Mouse (Mus musculus) midbrain, embryonic 13.5 days (tissue): Measurements from ENCODE around the gene Filip1. TPM values are rescaled to one million over a fixed set of nuclear protein-coding genes. Genes with fewer than 3 reads are reported as not detected.
"Not testable (repeated sequence)": the region's sequence is repeated elsewhere in the genome, so short reads cannot be mapped to it uniquely, and the experiment has no call there.

Experiments
- ATAC-seq: fragments of 200-750 bp; cut with Nextera tagmentation; 2 replicates; pipeline ENCODE4 v1.8.0; 2017; ENCODE audit warnings: mild to moderate bottlenecking, moderate TSS enrichment, moderate library complexity
- H3K27ac ChIP-seq: fragments of 300-500 bp; sonication (generic); 2 replicates; pipeline ENCODE4 v1.5.1; 2015; ENCODE audit warnings: inconsistent platforms, mild to moderate bottlenecking, moderate library complexity
- H3K27me3 ChIP-seq: fragments of 300-500 bp; sonication (generic); 2 replicates; pipeline ENCODE4 v1.6.1; 2015; ENCODE audit warnings: mild to moderate bottlenecking, inconsistent platforms
- H3K36me3 ChIP-seq: fragments of 300-500 bp; sonication (generic); 2 replicates; pipeline ENCODE4 v1.6.1; 2015; ENCODE audit warnings: mild to moderate bottlenecking, inconsistent platforms
- H3K4me1 ChIP-seq: fragments of 300-500 bp; sonication (generic); replicated peaks from 2 replicates; pipeline ENCODE4 v1.6.1; 2015; ENCODE audit warnings: inconsistent platforms
- H3K4me2 ChIP-seq: fragments of 300-500 bp; sonication (generic); replicated peaks from 2 replicates; pipeline ENCODE4 v1.6.1; 2015; ENCODE audit warnings: moderate library complexity, mild to moderate bottlenecking, inconsistent platforms
- H3K4me3 ChIP-seq: fragments of 300-500 bp; sonication (generic); replicated peaks from 2 replicates; pipeline ENCODE4 v1.5.1; 2015; ENCODE audit warnings: mild to moderate bottlenecking, inconsistent platforms
- H3K9ac ChIP-seq: fragments of 300-500 bp; sonication (generic); replicated peaks from 2 replicates; pipeline ENCODE4 v1.6.1; 2015; ENCODE audit warnings: mild to moderate bottlenecking, inconsistent platforms
- H3K9me3 ChIP-seq: fragments of 300-500 bp; sonication (generic); 2 replicates; pipeline ENCODE4 v1.6.1; 2016; ENCODE audit warnings: mild to moderate bottlenecking, inconsistent platforms
- WGBS: fragments of 180-500 bp; shearing (Covaris S2); methylation state at CpG from one replicate; pipeline ENCODE4 v1.1.7; 2015; 5-methylcytosine and 5-hydroxymethylcytosine counted together
- polyA plus RNA-seq: library from polyadenylated mRNA; unstranded; fragments of >200 nt; fragmentation: Nextera tagmentation; extraction: Ambion mirVana; gene quantifications from 2 replicates; pipeline ENCODE4 v1.2.1, GENCODE M21; 2015

Filip1 gene
- polyA plus RNA-seq, result 4.6 and 5.0 TPM in 2 replicates

GRCm38 (mm10) chr9:80012751-80013150, at the start of gene Filip1:
Filip1 (minus strand) TSS chr9:80012851.
- Histone ChIP-seq H3K4me3 (no peak within 1 kb of the TSS), H3K36me3 (no peaks in the 10 kb centered on the region), H3K4me2 (no peak within 1 kb of the TSS), H3K4me1 (no peaks in the 10 kb centered on the region), H3K27me3 (no peaks in the 10 kb centered on the region), H3K9ac (no peak within 1 kb of the TSS), H3K27ac (no peak within 1 kb of the TSS), H3K9me3 (no peaks in the 10 kb centered on the region)
- WGBS, result 82% methylated on average over 7 of the region's 7 CpGs
- ATAC-seq, result no peak

GRCm38 (mm10) chr9:80057690-80058089, 45.0 kb upstream of the Filip1 start:
- ATAC-seq, result no peak
- H3K4me1 ChIP-seq, result no peaks in the 10 kb centered on the region

GRCm38 (mm10) chr9:80052951-80053350, 40.3 kb upstream of the Filip1 start:
- Histone ChIP-seq H3K9me3 (no peaks in the 10 kb centered on the region; the same call in 1 of the 2 replicates), H3K4me1 (no peaks in the 10 kb centered on the region), H3K9ac (no peak overlapping the region), H3K27ac (no peak overlapping the region), H3K4me3 (no peak overlapping the region), H3K4me2 (no peak overlapping the region), H3K36me3 (no peaks in the 10 kb centered on the region), H3K27me3 (no peaks in the 10 kb centered on the region)
- 86% methylated on average over 5 of the region's 5 CpGs for WGBS
- ATAC-seq, result no peak

More at GRCm38 (mm10) chr9:80057690-80058089, 45.0 kb upstream of the Filip1 start:
- Histone ChIP-seq H3K4me2 (no peak overlapping the region), H3K27ac (no peak overlapping the region), H3K9me3 (no peaks in the 10 kb centered on the region; the same call in 1 of the 2 replicates), H3K27me3 (no peaks in the 10 kb centered on the region), H3K36me3 (no peaks in the 10 kb centered on the region), H3K4me3 (no peak overlapping the region), H3K9ac (no peak overlapping the region)
- WGBS, result 89% methylated on average over 2 of the region's 2 CpGs

- H3K4me1 ChIP-seq, H3K4me3 ChIP-seq, H3K27me3 ChIP-seq, ATAC-seq, H3K27ac ChIP-seq, H3K9ac ChIP-seq, H3K4me2 ChIP-seq, H3K36me3 ChIP-seq, H3K9me3 ChIP-seq: not testable (repeated sequence)
- WGBS, result 36% methylated on average over 5 of the region's 5 CpGs
These were observed 36.6 kb upstream of the Filip1 start for GRCm38 (mm10) chr9:80049271-80049670.

DNA sequence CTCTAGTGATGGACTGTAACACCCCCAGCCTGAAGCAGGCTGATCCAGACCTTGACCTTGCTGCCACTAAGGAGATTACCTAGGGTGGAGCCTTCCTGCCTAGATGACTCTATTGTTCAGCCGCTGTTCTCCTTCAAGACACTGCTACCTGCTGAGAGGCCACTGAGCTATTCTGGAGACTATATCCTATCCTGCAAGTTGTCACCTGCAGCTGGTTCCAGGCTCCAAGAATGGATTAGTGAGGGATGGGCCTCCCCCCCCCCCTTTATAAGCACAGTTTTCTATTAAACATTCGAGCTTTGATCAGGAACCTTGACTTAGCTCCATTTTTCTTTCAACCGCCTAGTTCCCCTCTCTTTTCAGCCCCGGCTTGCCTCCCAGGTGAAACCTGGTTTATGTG, 31.6 kb upstream of the Filip1 start:
- H3K27me3 ChIP-seq, H3K4me3 ChIP-seq, H3K4me1 ChIP-seq, H3K9me3 ChIP-seq, H3K36me3 ChIP-seq, H3K9ac ChIP-seq, ATAC-seq, H3K27ac ChIP-seq, H3K4me2 ChIP-seq: not testable (repeated sequence)
- WGBS, result 76% methylated on average over 4 of the region's 4 CpGs

GRCm38 (mm10) chr9:80039296-80039815, 26.7 kb upstream of the Filip1 start:
- WGBS, result 6% methylated on average over 2 of the region's 2 CpGs
- ATAC-seq, result no peak
- H3K36me3 ChIP-seq, result no peaks in the 10 kb centered on the region
- H3K4me2 ChIP-seq, result no peak overlapping the region
- H3K27ac ChIP-seq, result no peak overlapping the region
- no peaks in the 10 kb centered on the region for H3K27me3 ChIP-seq
- H3K9me3 ChIP-seq, result no peaks in the 10 kb centered on the region
- H3K9ac ChIP-seq, result no peak overlapping the region
- no peak overlapping the region for H3K4me3 ChIP-seq
- no peaks in the 10 kb centered on the region for H3K4me1 ChIP-seq

- H3K27me3 ChIP-seq, result no peaks in the 10 kb centered on the region
- ATAC-seq, result no peak
- no peaks in the 10 kb centered on the region for H3K4me1 ChIP-seq
- H3K27ac ChIP-seq, result no peak overlapping the region
- no peaks in the 10 kb centered on the region for H3K36me3 ChIP-seq
- no peak overlapping the region for H3K9ac ChIP-seq
- no peak overlapping the region for H3K4me2 ChIP-seq
- H3K9me3 ChIP-seq, result no peaks in the 10 kb centered on the region
- H3K4me3 ChIP-seq, result no peak overlapping the region
These were observed 25.3 kb upstream of the Filip1 start for GRCm38 (mm10) chr9:80037997-80038383.

DNA sequence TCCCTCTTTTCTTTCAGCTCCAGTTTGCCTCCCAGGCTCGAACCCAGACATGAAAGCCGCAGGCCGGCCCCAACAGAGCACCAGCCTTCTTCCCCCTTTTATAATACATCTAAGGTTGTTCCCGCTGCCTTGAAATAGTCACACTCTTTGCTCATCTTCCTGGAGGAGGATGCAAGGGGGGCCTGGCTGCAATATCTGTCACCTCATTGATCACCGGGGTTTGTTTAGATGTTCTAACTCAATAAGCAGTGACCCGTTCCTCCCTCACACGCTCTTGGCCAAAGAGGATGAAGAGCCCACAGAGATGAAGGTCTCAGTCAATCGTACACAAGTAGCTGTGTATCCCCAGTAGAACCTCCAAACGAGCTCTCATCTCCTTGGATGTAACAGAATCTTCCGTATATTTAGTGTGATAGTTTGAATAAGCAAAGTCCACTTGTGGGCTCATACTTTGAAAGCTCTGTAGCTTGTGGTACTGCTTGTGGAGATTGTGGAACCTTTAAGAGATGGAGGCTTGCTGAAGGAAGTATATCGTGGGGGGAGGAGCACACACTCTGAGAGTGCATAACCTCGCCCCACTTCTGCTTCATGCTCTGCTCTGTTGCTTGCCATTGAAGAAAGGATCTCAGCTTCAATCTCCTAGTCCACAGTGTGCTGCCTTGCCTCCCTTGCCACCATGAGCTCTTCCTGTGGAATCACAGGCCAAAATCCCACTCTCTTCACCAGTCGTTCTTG, 24.8 kb upstream of the Filip1 start:
- Histone ChIP-seq H3K4me1 (no peaks in the 10 kb centered on the region), H3K9ac (no peak overlapping the region), H3K36me3 (no peaks in the 10 kb centered on the region), H3K9me3 (no peaks in the 10 kb centered on the region), H3K27ac (no peak overlapping the region), H3K27me3 (no peaks in the 10 kb centered on the region), H3K4me2 (no peak overlapping the region), H3K4me3 (no peak overlapping the region)
- WGBS, result 92% methylated on average over 13 of the region's 13 CpGs
- no peak for ATAC-seq

GRCm38 (mm10) chr9:80026581-80027021, 13.9 kb upstream of the Filip1 start:
- H3K4me2 ChIP-seq, result no peak overlapping the region
- H3K9me3 ChIP-seq, result no peaks in the 10 kb centered on the region
- ATAC-seq, result no peak
- H3K36me3 ChIP-seq, result no peaks in the 10 kb centered on the region
- H3K4me1 ChIP-seq, result no peaks in the 10 kb centered on the region
- no peaks in the 10 kb centered on the region for H3K27me3 ChIP-seq
- no peak overlapping the region for H3K4me3 ChIP-seq
- WGBS, result 75% methylated on average over 6 of the region's 6 CpGs
- H3K27ac ChIP-seq, result no peak overlapping the region
- H3K9ac ChIP-seq, result no peak overlapping the region

DNA sequence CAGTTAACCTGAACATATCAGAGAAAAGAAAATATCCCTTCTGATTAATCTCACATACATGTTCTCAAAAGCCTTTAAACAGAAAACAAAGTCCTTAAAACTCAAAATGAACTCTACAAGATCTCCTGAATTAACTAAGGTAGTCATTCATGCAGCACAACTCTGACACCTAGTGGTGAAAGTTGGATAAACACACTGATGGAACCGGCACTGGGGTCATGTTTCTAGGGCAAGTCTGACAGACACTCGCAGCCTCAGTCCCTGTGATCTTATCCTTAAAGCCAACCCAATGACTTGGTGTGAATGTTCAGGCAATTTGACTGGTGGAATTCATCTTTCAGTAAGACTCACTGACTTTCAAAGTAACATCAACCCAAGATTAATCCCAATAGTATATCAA, 13.4 kb upstream of the Filip1 start:
- 4% methylated on average over 2 of the region's 2 CpGs for WGBS
- Histone ChIP-seq H3K4me3 (no peak overlapping the region), H3K4me2 (no peak overlapping the region), H3K9me3 (no peaks in the 10 kb centered on the region), H3K36me3 (no peaks in the 10 kb centered on the region), H3K27me3 (no peaks in the 10 kb centered on the region), H3K9ac (no peak overlapping the region), H3K27ac (no peak overlapping the region), H3K4me1 (no peaks in the 10 kb centered on the region)
- ATAC-seq, result no peak

DNA sequence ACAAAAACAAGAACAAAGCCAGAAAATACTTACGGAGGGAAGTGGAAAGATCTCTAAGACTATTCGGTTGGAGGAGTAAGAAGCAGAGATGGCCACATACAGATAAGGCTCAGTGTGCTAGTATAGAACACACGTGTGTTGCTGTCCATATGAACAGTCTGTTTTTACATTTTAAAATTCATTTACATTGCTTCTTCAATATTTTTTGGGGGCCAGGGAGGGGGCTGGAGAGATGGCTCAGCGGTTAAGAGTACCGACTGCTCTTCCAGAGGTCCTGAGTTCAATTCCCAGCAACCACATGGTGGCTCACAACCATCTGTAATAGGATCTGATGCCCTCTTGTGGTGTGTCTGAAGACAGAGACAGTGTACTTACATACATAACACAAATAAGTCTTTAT, 12.7 kb upstream of the Filip1 start:
- H3K27ac ChIP-seq, H3K4me2 ChIP-seq, ATAC-seq, H3K4me3 ChIP-seq, H3K9ac ChIP-seq, H3K36me3 ChIP-seq, H3K27me3 ChIP-seq, H3K9me3 ChIP-seq, H3K4me1 ChIP-seq: not testable (repeated sequence)
- 92% methylated on average over 5 of the region's 5 CpGs for WGBS

DNA sequence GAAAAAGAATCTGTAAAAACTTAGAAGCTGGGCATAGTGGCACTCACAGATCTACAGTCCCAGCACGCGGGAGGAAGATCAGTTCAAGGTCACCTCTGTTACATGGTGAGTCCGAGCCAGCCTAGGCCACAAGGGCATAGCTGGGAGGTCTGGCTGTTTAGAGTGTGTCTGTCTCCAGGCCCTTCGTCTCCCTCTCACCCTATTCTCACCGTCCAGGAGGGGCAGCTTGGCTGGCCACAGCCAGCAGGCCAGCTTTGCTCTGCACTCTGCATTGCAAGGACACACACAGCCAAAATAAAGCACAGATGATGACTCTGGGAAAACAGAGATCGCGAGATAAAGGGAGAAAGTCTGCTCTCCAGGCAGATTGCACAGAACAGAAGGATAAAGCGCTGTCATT, 10.2 kb upstream of the Filip1 start:
- no peak for ATAC-seq
- H3K9me3 ChIP-seq, result no peaks in the 10 kb centered on the region
- no peaks in the 10 kb centered on the region for H3K4me1 ChIP-seq
- no peak overlapping the region for H3K4me2 ChIP-seq
- no peak overlapping the region for H3K9ac ChIP-seq
- H3K27me3 ChIP-seq, result no peaks in the 10 kb centered on the region
- H3K27ac ChIP-seq, result no peak overlapping the region
- no peaks in the 10 kb centered on the region for H3K36me3 ChIP-seq
- H3K4me3 ChIP-seq, result no peak overlapping the region
- 63% methylated on average over 8 of the region's 8 CpGs for WGBS

GRCm38 (mm10) chr9:80021648-80022047, 9.0 kb upstream of the Filip1 start:
- no peak overlapping the region for H3K4me2 ChIP-seq
- H3K4me3 ChIP-seq, result no peak overlapping the region
- no peaks in the 10 kb centered on the region for H3K4me1 ChIP-seq
- H3K27ac ChIP-seq, result no peak overlapping the region
- H3K36me3 ChIP-seq, result no peaks in the 10 kb centered on the region
- H3K9ac ChIP-seq, result no peak overlapping the region
- no peaks in the 10 kb centered on the region for H3K27me3 ChIP-seq
- no peak for ATAC-seq
- H3K9me3 ChIP-seq, result no peaks in the 10 kb centered on the region
- WGBS, result 64% methylated on average over 1 of the region's 1 CpGs
